ENCODE assay signal across 16 mouse cellular contexts in genomic region chr19:3845803-3846406, GRCm38 (mm10). TPM values are rescaled to one million over a fixed set of nuclear protein-coding genes. Genes with fewer than 3 reads are reported as not detected.
DNase-seq lines count a peak whose midpoint lies in the region; ATAC-seq and TF ChIP-seq lines count a peak whose summit lies in the region.
"Had no signal": no experiment of that assay in that cellular context is flagged by ENCODE, and none has a peak within 500 bp of the region (broad histone marks: within the 10 kb centered on the region; RNA-seq: fewer than 3 reads in every experiment).

No protein-coding gene starts in this region.

- no peak overlapping the region for H3K9ac ChIP-seq in liver, adult 2 months (ENCODE audit: low read depth, low read length)
- H3K9ac ChIP-seq in liver, embryonic 12.5 days, result no peak overlapping the region
- H3K9ac ChIP-seq: forebrain, postnatal 0 days; liver, embryonic 15.5 days; midbrain, embryonic 12.5 days had no signal

- H3K79me2 ChIP-seq in liver, adult 2 months (ENCODE audit: control insufficient read depth, insufficient read depth, low read length), result no peaks in the 10 kb centered on the region; the same call in 1 of the 2 replicates

- TF ChIP-seq CTCF in liver, adult 2 months (IDR thresholded peaks at IDR 0.05; ENCODE audit: low read depth, low read length), result no peak

- WGBS in liver, adult 2 months, result 37% methylated on average over 1 of the region's 1 CpGs
- 55% methylated on average over 1 of the region's 1 CpGs for WGBS in liver, embryonic 12.5 days (ENCODE audit: insufficient replicate concordance)

- DNase-seq in adrenal gland, adult (ENCODE audit: inconsistent age in 2 of 2, low spot score in 1 of 2), result peak; percentile 79 to 81
- DNase-seq in adrenal gland, adult 8-10 months, result no peak
- peak; percentile 93 for DNase-seq in liver, adult 2 months (ENCODE audit: extremely low read depth, low read depth, low spot score)
- DNase-seq in cerebellum, adult 9-11 months, result peak; percentile 98
- DNase-seq in lung, postnatal 36 days, result peak; percentile 83
- DNase-seq in frontal cortex, postnatal 14 days (ENCODE audit: low spot score in 2 of 2), result no peak
- no peak for DNase-seq in frontal cortex, postnatal 36 days (ENCODE audit: low spot score in 2 of 2)
- DNase-seq: forebrain, postnatal 0 days; heart, adult 2 months; heart, postnatal 14 days; kidney, postnatal 36 days; retina, postnatal 1 day had no signal

- H3K36me3 ChIP-seq in liver, adult 2 months (ENCODE audit: control insufficient read depth, insufficient read depth, low read length), result no peaks in the 10 kb centered on the region
- H3K36me3 ChIP-seq in liver, embryonic 12.5 days, result no peaks in the 10 kb centered on the region
- H3K36me3 ChIP-seq: liver, embryonic 15.5 days; midbrain, embryonic 12.5 days had no signal

- no peak for TF ChIP-seq POLR2A in liver, adult 2 months (IDR thresholded peaks at IDR 0.05; ENCODE audit: extremely low read depth, insufficient read depth, low read length)

- no peak overlapping the region for H3K4me2 ChIP-seq in liver, embryonic 12.5 days
- H3K4me2 ChIP-seq: liver, embryonic 15.5 days; midbrain, embryonic 12.5 days had no signal

- H3K4me3 ChIP-seq in liver, adult 2 months (ENCODE audit: insufficient read depth, low read depth, low read length), result no peak overlapping the region
- H3K4me3 ChIP-seq in liver, embryonic 12.5 days, result no peak overlapping the region
- H3K4me3 ChIP-seq: heart, adult 2 months; liver, embryonic 15.5 days; midbrain, embryonic 12.5 days had no signal

- H3K4me1 ChIP-seq in liver, adult 2 months (ENCODE audit: control insufficient read depth, insufficient read depth, low read length), result peaks cover 26% of the 10 kb centered on the region
- peaks cover 14% of the 10 kb centered on the region for H3K4me1 ChIP-seq in liver, embryonic 12.5 days

- no peak for ATAC-seq in liver, embryonic 12.5 days
- ATAC-seq: forebrain, postnatal 0 days; inflammation-experienced regulatory T-cells, adult 6 months had no signal

- H3K27me3 ChIP-seq in liver, adult 2 months (ENCODE audit: control insufficient read depth, insufficient read depth, low read length), result no peaks in the 10 kb centered on the region
- no peaks in the 10 kb centered on the region for H3K27me3 ChIP-seq in liver, embryonic 12.5 days (replicated peaks)
- H3K27me3 ChIP-seq: liver, embryonic 15.5 days; midbrain, embryonic 12.5 days had no signal

- no peaks in the 10 kb centered on the region for H3K9me3 ChIP-seq in liver, embryonic 12.5 days (replicated peaks)
- H3K9me3 ChIP-seq: liver, embryonic 15.5 days; midbrain, embryonic 12.5 days had no signal

- no peak overlapping the region for H3K27ac ChIP-seq in liver, adult 2 months (replicated peaks; ENCODE audit: insufficient read depth, low read depth, low read length)
- no peak overlapping the region for H3K27ac ChIP-seq in liver, embryonic 12.5 days
- H3K27ac ChIP-seq: heart, adult 2 months; liver, embryonic 15.5 days; midbrain, embryonic 12.5 days had no signal

RNA-seq across cellular contexts. Expression of gene Chka, which starts 5.7 kb away (rescaled TPM):
- total RNA-seq in adrenal gland, adult 8-10 months (2022), result 100 to 1,000 TPM in 1 of 4 experiments, 10 to 100 TPM in 3; 69.8 to 329 (median 93.5) TPM
- 11.9 and 26.0 TPM in 2 replicates for total RNA-seq in liver, adult 2 months (2014; rRNA removed)
- 56.7 and 62.0 TPM in 2 replicates for polyA plus RNA-seq in liver, adult 2 months (2012; rRNA removed)
- 25.5 and 26.7 TPM in 2 replicates for polyA plus RNA-seq in liver, embryonic 12.5 days (2016; fragmentation: Nextera tagmentation; extraction: Ambion mirVana)

Comparison
In these comparisons a context has a peak if more than half of its experiments do, and no peak if none do; other contexts are left out.
1. DNase-seq: peak in adrenal gland, adult (2 of 2), liver, adult 2 months (single experiment), cerebellum, adult 9-11 months (single experiment) and lung, postnatal 36 days (single experiment); none in adrenal gland, adult 8-10 months (single experiment), frontal cortex, postnatal 14 days (0 of 2) and frontal cortex, postnatal 36 days (0 of 2).